Comparison of ENCODE assay signal across 12 mouse cellular contexts in the genomic region with DNA sequence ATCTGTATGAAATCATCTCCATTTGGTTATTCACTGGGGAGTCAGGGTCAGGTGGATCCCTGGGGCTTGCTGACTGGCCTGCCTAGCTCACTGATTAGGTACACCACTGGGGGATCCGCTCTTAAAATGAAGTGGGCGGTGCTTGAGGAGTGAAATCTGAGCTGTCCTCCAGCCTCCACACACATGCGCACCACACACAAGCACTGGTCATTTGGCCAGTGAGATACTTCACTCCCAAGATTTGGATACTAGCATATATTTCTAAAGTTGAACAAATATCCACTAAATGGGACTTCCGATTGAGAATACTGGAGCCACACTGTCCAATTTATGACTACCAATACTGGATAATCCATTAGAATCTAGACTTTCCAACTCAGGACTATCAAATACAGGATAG. TPM values are rescaled to one million over a fixed set of nuclear protein-coding genes. Genes with fewer than 3 reads are reported as not detected.
A peak's percentile ranks its signal among the peaks of the same experiment; 100 is the strongest.
DNase-seq lines count a peak whose midpoint lies in the region; TF ChIP-seq lines count a peak whose summit lies in the region.
"Not testable (repeated sequence)": the region's sequence is repeated elsewhere in the genome, so short reads cannot be mapped to it uniquely, and the experiment has no call there.
"Had no signal": no experiment of that assay in that cellular context is flagged by ENCODE, and none has a peak within 500 bp of the region (broad histone marks: within the 10 kb centered on the region; RNA-seq: fewer than 3 reads in every experiment).

No protein-coding gene starts in this region.

- WGBS in cerebellum, adult 2 months = no CpG with 5 or more reads among the region's 4 CpGs

- H3K27me3 ChIP-seq in cerebellum, adult 2 months (ENCODE audit: control insufficient read depth, insufficient read depth, low read length) = not testable (repeated sequence)

- intact Hi-C loops in gastrocnemius, adult 2 months (cut with DNase I); heart, postnatal 36 days (cut with DNase I): not testable (repeated sequence)

- not testable (repeated sequence) for TF ChIP-seq CTCF in cerebellum, adult 2 months (IDR thresholded peaks at IDR 0.05; ENCODE audit: borderline replicate concordance, insufficient read depth, low read depth, low read length); gastrocnemius, adult 2 months (IDR thresholded peaks at IDR 0.05)

- peak; percentile 39 to 46 for DNase-seq in CD8-positive naive resting alpha-beta T cell, adult 2 months (ENCODE audit: low read depth in 2 of 2, low spot score in 2 of 2)
- DNase-seq in cerebellum, adult 2 months = peak; percentile 35 to 53
- peak; percentile 48 for DNase-seq in gastrocnemius, adult 2 months
- DNase-seq in heart, postnatal 36 days = peak; percentile 50 to 57
- DNase-seq in layer of hippocampus, adult 8-10 months (ENCODE audit: low spot score in 2 of 2) = peak; percentile 54 to 61
- DNase-seq in lung, postnatal 14 days = peak; percentile 50
- peak; percentile 53 to 62 for DNase-seq in spleen, adult 18-20 months
- peak; percentile 57 to 74 for DNase-seq in urinary bladder, adult 18-20 months (ENCODE audit: low spot score in 2 of 2)

- TF ChIP-seq POLR2A in cerebellum, adult 2 months (IDR thresholded peaks at IDR 0.05; ENCODE audit: borderline replicate concordance, insufficient read depth, low read length) = not testable (repeated sequence)

- H3K4me3 ChIP-seq in cerebellum, adult 2 months (replicated peaks; ENCODE audit: insufficient read depth, low read depth, low read length); gastrocnemius, adult 2 months: not testable (repeated sequence)

- H3K4me1 ChIP-seq in cerebellum, adult 2 months (ENCODE audit: control insufficient read depth, insufficient read depth, low read length) = not testable (repeated sequence)

- H3K27ac ChIP-seq in cerebellum, adult 2 months (ENCODE audit: insufficient read depth, low read length); gastrocnemius, adult 2 months: not testable (repeated sequence)

RNA-seq across cellular contexts. Expression of gene Gm21119, which starts 20.9 kb away (rescaled TPM):
- 0.61 and 0.79 TPM in 2 replicates for polyA plus RNA-seq in cerebellum, adult 2 months (2012; rRNA removed)
- under 1 TPM; 0.33 to 0.51 TPM for total RNA-seq in gastrocnemius, adult 2 months (2021)
- total RNA-seq in heart, postnatal 36 days (2021) = under 1 TPM in 1 of 2 experiments, not detected in 1; 0.54 TPM
- 1 to 10 TPM in 3 of 4 experiments, under 1 TPM in 1; 1.00 to 2.2 (median 1.8) TPM for total RNA-seq in layer of hippocampus, adult 8-10 months (2022)
- total RNA-seq: MEL had no signal
- polyA plus RNA-seq: limb, embryonic 12.5 days; midbrain, embryonic 13.5 days; spleen, adult 2 months had no signal
